Mouse (Mus musculus) liver, adult 2 months (tissue): ENCODE measurements around the gene Zdhhc16. TPM values are rescaled to one million over a fixed set of nuclear protein-coding genes. Genes with fewer than 3 reads are reported as not detected.

Source experiments
- DNase-seq: peaks from one replicate; pipeline ENCODE4 v3.0.0-alpha.2; 2011; ENCODE audit warnings: low read depth, low spot score; ENCODE audit errors: extremely low read depth
- H3K27ac ChIP-seq: fragments of 200-500 bp; replicated peaks from 2 replicates; pipeline ENCODE4 v1.5.1; 2012; ENCODE audit warnings: low read depth, mild to moderate bottlenecking, control low read depth, inconsistent platforms, low read length; ENCODE audit not compliant: insufficient read depth
- H3K27me3 ChIP-seq: fragments of 200-500 bp; 2 replicates; pipeline ENCODE4 v1.6.1; 2012; ENCODE audit warnings: mild to moderate bottlenecking, moderate library complexity, low read length, inconsistent platforms; ENCODE audit not compliant: control insufficient read depth, insufficient read depth
- H3K36me3 ChIP-seq: fragments of 200-500 bp; 2 replicates; pipeline ENCODE4 v1.6.1; 2012; ENCODE audit warnings: low read length, inconsistent platforms; ENCODE audit not compliant: control insufficient read depth, insufficient read depth
- H3K4me1 ChIP-seq: fragments of 200-500 bp; 2 replicates; pipeline ENCODE4 v1.6.1; 2011; ENCODE audit warnings: low read length; ENCODE audit not compliant: control insufficient read depth, insufficient read depth
- H3K4me3 ChIP-seq: fragments of 200-500 bp; 2 replicates; pipeline ENCODE4 v1.5.1; 2011; ENCODE audit warnings: low read depth, mild to moderate bottlenecking, control low read depth, low read length, moderate library complexity; ENCODE audit not compliant: insufficient read depth
- H3K79me2 ChIP-seq: fragments of 200-500 bp; 2 replicates; pipeline ENCODE4 v1.6.1; 2012; ENCODE audit warnings: inconsistent platforms, mild to moderate bottlenecking, low read length, moderate library complexity; ENCODE audit not compliant: control insufficient read depth, insufficient read depth
- H3K9ac ChIP-seq: fragments of 200-500 bp; 2 replicates; pipeline ENCODE4 v1.6.1; 2012; ENCODE audit warnings: low read depth, mild to moderate bottlenecking, control low read depth, inconsistent platforms, low read length
- CTCF ChIP-seq: fragments of 200-500 bp; IDR thresholded peaks from 2 replicates; pipeline ENCODE4 v1.5.1; 2011; ENCODE audit warnings: low read depth, low read length, control low read depth
- POLR2A ChIP-seq: fragments of 200-500 bp; IDR thresholded peaks from 2 replicates; pipeline ENCODE4 v1.6.1; 2011; ENCODE audit warnings: low read length, control low read depth; ENCODE audit not compliant: insufficient read depth; ENCODE audit errors: extremely low read depth
- WGBS: fragments of 180-500 bp; shearing (Covaris S2); methylation state at CpG from one replicate; pipeline ENCODE4 v1.1.7; 2018; 5-methylcytosine and 5-hydroxymethylcytosine counted together
- polyA plus RNA-seq: library from polyadenylated mRNA; depleted of rRNA; stranded (reverse); fragments of >200 nt; gene quantifications from 2 replicates; pipeline ENCODE4 v1.2.3, GENCODE M21; 2012
- total RNA-seq: library from RNA; depleted of rRNA; stranded (reverse); fragments of >200 nt; gene quantifications from 2 replicates; pipeline ENCODE4 v1.2.3, GENCODE M21; 2014

Zdhhc16 gene
- total and polyA plus RNA-seq, 2 experiments = 7.9 to 49.9 TPM

- no peaks in the 10 kb centered on the region for H3K27me3 ChIP-seq
- TF ChIP-seq POLR2A (no peak), CTCF (no peak)
- no peaks in the 10 kb centered on the region for H3K79me2 ChIP-seq
- H3K27ac ChIP-seq = no peak overlapping the region
- H3K4me3 ChIP-seq = no peak overlapping the region
- peak; percentile 37 for DNase-seq
- 64% methylated on average over 7 of the region's 7 CpGs for WGBS
- H3K9ac ChIP-seq = no peak overlapping the region
- peaks cover 72% of the 10 kb centered on the region for H3K36me3 ChIP-seq
- H3K4me1 ChIP-seq = no peaks in the 10 kb centered on the region
Observed at GRCm38 (mm10) chr19:41943841-41944240, 10.6 kb downstream of the Zdhhc16 start.

GRCm38 (mm10) chr19:41952287-41952686, 19.0 kb downstream of the Zdhhc16 start:
- WGBS = 76% methylated on average over 4 of the region's 4 CpGs
- TF ChIP-seq CTCF = peak; percentile 16
- no peak for TF ChIP-seq POLR2A
- peaks cover 73% of the 10 kb centered on the region for H3K36me3 ChIP-seq
- no peak overlapping the region for H3K4me3 ChIP-seq
- no peak for DNase-seq
- H3K79me2 ChIP-seq = no peaks in the 10 kb centered on the region
- H3K27me3 ChIP-seq = no peaks in the 10 kb centered on the region
- no peaks in the 10 kb centered on the region for H3K4me1 ChIP-seq
- H3K9ac ChIP-seq = no peak overlapping the region
- H3K27ac ChIP-seq = no peak overlapping the region

GRCm38 (mm10) chr19:41953574-41953973, 20.3 kb downstream of the Zdhhc16 start:
- no peaks in the 10 kb centered on the region for H3K79me2 ChIP-seq
- peaks cover 77% of the 10 kb centered on the region for H3K36me3 ChIP-seq
- 91% methylated on average over 3 of the region's 3 CpGs for WGBS
- TF ChIP-seq CTCF = no peak
- no peak for TF ChIP-seq POLR2A
- H3K27ac ChIP-seq = no peak overlapping the region
- DNase-seq = no peak
- H3K27me3 ChIP-seq = no peaks in the 10 kb centered on the region
- no peak overlapping the region for H3K9ac ChIP-seq
- H3K4me3 ChIP-seq = no peak overlapping the region
- H3K4me1 ChIP-seq = no peaks in the 10 kb centered on the region

GRCm38 (mm10) chr19:41969618-41970017, 36.3 kb downstream of the Zdhhc16 start:
- no peak for TF ChIP-seq POLR2A
- TF ChIP-seq CTCF = no peak
- Histone ChIP-seq H3K79me2 (peaks cover 13% of the 10 kb centered on the region), H3K27me3 (no peaks in the 10 kb centered on the region), H3K36me3 (peaks cover 29% of the 10 kb centered on the region), H3K9ac (no peak overlapping the region), H3K27ac (no peak overlapping the region), H3K4me3 (no peak overlapping the region), H3K4me1 (no peaks in the 10 kb centered on the region)
- WGBS = 85% methylated on average over 7 of the region's 7 CpGs
- no peak for DNase-seq

- H3K4me3 ChIP-seq = no peak overlapping the region
- peaks cover 3% of the 10 kb centered on the region; the same call in 1 of the 2 replicates for H3K4me1 ChIP-seq
- peaks cover 33% of the 10 kb centered on the region for H3K79me2 ChIP-seq
- no peak for DNase-seq
- H3K27ac ChIP-seq = peak overlapping the region; percentile 44; the same call in 1 of the 2 replicates
- H3K9ac ChIP-seq = no peak overlapping the region
- TF ChIP-seq CTCF (no peak), POLR2A (no peak)
- 79% methylated on average over 13 of the region's 13 CpGs for WGBS
- H3K27me3 ChIP-seq = no peaks in the 10 kb centered on the region
- peaks cover 3% of the 10 kb centered on the region; the same call in 1 of the 2 replicates for H3K36me3 ChIP-seq
Observed at GRCm38 (mm10) chr19:41973891-41974794, 40.9 kb downstream of the Zdhhc16 start.

GRCm38 (mm10) chr19:41980422-41980818, 47.1 kb downstream of the Zdhhc16 start:
- peak; percentile 81 for DNase-seq
- peaks cover 5% of the 10 kb centered on the region for H3K4me1 ChIP-seq
- under 1% methylated on average over 16 of the region's 16 CpGs for WGBS
- peak overlapping the region; percentile 86 for H3K27ac ChIP-seq
- peak overlapping the region; percentile 81 for H3K4me3 ChIP-seq
- no peak for TF ChIP-seq POLR2A
- TF ChIP-seq CTCF = no peak
- no peaks in the 10 kb centered on the region for H3K27me3 ChIP-seq
- peaks cover 30% of the 10 kb centered on the region for H3K79me2 ChIP-seq
- H3K36me3 ChIP-seq = no peaks in the 10 kb centered on the region
- peak overlapping the region; percentile 84 for H3K9ac ChIP-seq
